Mouse (Mus musculus) small intestine, adult 2 months (tissue): Measurements from ENCODE around the gene Lin7b. TPM values are rescaled to one million over a fixed set of nuclear protein-coding genes. Genes with fewer than 3 reads are reported as not detected.

Experiments
- H3K27ac ChIP-seq: fragments of 200-500 bp; 2 replicates; pipeline ENCODE4 v1.5.1; 2012; ENCODE audit warnings: low read depth, low read length, control low read depth, inconsistent platforms; ENCODE audit not compliant: insufficient read depth
- H3K27me3 ChIP-seq: fragments of 200-500 bp; 2 replicates; pipeline ENCODE4 v1.6.1; 2012; ENCODE audit warnings: mild to moderate bottlenecking, moderate library complexity, low read length, inconsistent platforms; ENCODE audit not compliant: control insufficient read depth, insufficient read depth
- H3K36me3 ChIP-seq: fragments of 200-500 bp; 2 replicates; pipeline ENCODE4 v1.6.1; 2012; ENCODE audit warnings: mild to moderate bottlenecking, low read length, control low read depth, inconsistent platforms; ENCODE audit not compliant: control insufficient read depth, insufficient read depth
- H3K4me1 ChIP-seq: fragments of 200-500 bp; 2 replicates; pipeline ENCODE4 v1.6.1; 2012; ENCODE audit warnings: low read length, inconsistent platforms, mixed read lengths; ENCODE audit not compliant: control insufficient read depth, insufficient read depth, insufficient read length
- H3K4me3 ChIP-seq: fragments of 200-500 bp; 2 replicates; pipeline ENCODE4 v1.5.1; 2012; ENCODE audit warnings: low read depth, mild to moderate bottlenecking, control low read depth, inconsistent platforms, low read length, moderate library complexity
- CTCF ChIP-seq: fragments of 200-500 bp; IDR thresholded peaks from 2 replicates; pipeline ENCODE4 v1.5.1; 2012; ENCODE audit warnings: low read depth, mild to moderate bottlenecking, control low read depth, inconsistent platforms, low read length, moderate library complexity, mixed read lengths; ENCODE audit not compliant: insufficient replicate concordance, insufficient read length; ENCODE audit errors: extremely low read depth
- POLR2A ChIP-seq: fragments of 200-500 bp; IDR thresholded peaks from 2 replicates; pipeline ENCODE4 v1.6.1; 2012; ENCODE audit warnings: low read depth, mild to moderate bottlenecking, control low read depth, inconsistent platforms, low read length, moderate library complexity
- WGBS: fragments of 180-500 bp; shearing (Covaris S2); methylation state at CpG from one replicate; pipeline ENCODE4 v1.1.7; 2018; 5-methylcytosine and 5-hydroxymethylcytosine counted together
- polyA plus RNA-seq: library from polyadenylated mRNA; depleted of rRNA; stranded (reverse); fragments of >200 nt; gene quantifications from 2 replicates; pipeline ENCODE4 v1.2.3, GENCODE M21; 2012; rRNA removed

Lin7b gene
- polyA plus RNA-seq = 2.9 and 4.0 TPM in 2 replicates

GRCm38 (mm10) chr7:45370475-45371311 is at the start of gene Lin7b:
Lin7b (minus strand) TSS chr7:45370583.
- WGBS = 8% methylated on average over 28 of the region's 28 CpGs
- H3K27ac ChIP-seq = no peak within 1 kb of the TSS
- peaks cover 23% of the 10 kb centered on the region for H3K27me3 ChIP-seq
- TF ChIP-seq CTCF = peak; percentile 20; the same call in 1 of the 2 replicates
- TF ChIP-seq POLR2A = no peak
- H3K4me3 ChIP-seq = peak within 1 kb of the TSS; percentile 57
- peaks cover 23% of the 10 kb centered on the region for H3K4me1 ChIP-seq
- peaks cover 8% of the 10 kb centered on the region for H3K36me3 ChIP-seq

GRCm38 (mm10) chr7:45417962-45418492 is 47.6 kb upstream of the Lin7b start:
- Histone ChIP-seq H3K4me3 (no peak overlapping the region), H3K36me3 (peaks cover 21% of the 10 kb centered on the region), H3K27ac (no peak overlapping the region), H3K4me1 (peaks cover 9% of the 10 kb centered on the region), H3K27me3 (peaks cover 55% of the 10 kb centered on the region)
- 12% methylated on average over 13 of the region's 13 CpGs for WGBS
- TF ChIP-seq POLR2A (no peak), CTCF (no peak)

- TF ChIP-seq CTCF (no peak), POLR2A (no peak)
- peaks cover 66% of the 10 kb centered on the region for H3K27me3 ChIP-seq
- peaks cover 9% of the 10 kb centered on the region for H3K4me1 ChIP-seq
- H3K27ac ChIP-seq = no peak overlapping the region
- H3K36me3 ChIP-seq = peaks cover 1% of the 10 kb centered on the region; the same call in 1 of the 2 replicates
- no peak overlapping the region for H3K4me3 ChIP-seq
- WGBS = 19% methylated on average over 37 of the region's 37 CpGs
Observed at GRCm38 (mm10) chr7:45415636-45416035, 45.3 kb upstream of the Lin7b start.

GRCm38 (mm10) chr7:45414740-45415224 is 44.4 kb upstream of the Lin7b start:
- no peak for TF ChIP-seq POLR2A
- TF ChIP-seq CTCF = no peak
- Histone ChIP-seq H3K27me3 (peaks cover 62% of the 10 kb centered on the region), H3K27ac (no peak overlapping the region), H3K4me1 (peaks cover 6% of the 10 kb centered on the region), H3K4me3 (no peak overlapping the region), H3K36me3 (no peaks in the 10 kb centered on the region)
- 46% methylated on average over 12 of the region's 12 CpGs for WGBS

- peak overlapping the region; percentile 55 for H3K4me3 ChIP-seq
- no peak overlapping the region for H3K27ac ChIP-seq
- TF ChIP-seq CTCF (no peak), POLR2A (no peak)
- H3K27me3 ChIP-seq = peaks cover 56% of the 10 kb centered on the region
- no peaks in the 10 kb centered on the region for H3K36me3 ChIP-seq
- WGBS = 3% methylated on average over 27 of the region's 27 CpGs
- H3K4me1 ChIP-seq = peaks cover 6% of the 10 kb centered on the region
Observed at GRCm38 (mm10) chr7:45413864-45414739, 43.7 kb upstream of the Lin7b start.

GRCm38 (mm10) chr7:45413113-45413863 is 42.9 kb upstream of the Lin7b start, which contains the start of gene Ntf5:
Ntf5 (plus strand) TSS chr7:45413695.
- TF ChIP-seq POLR2A (no peak), CTCF (no peak)
- Histone ChIP-seq H3K27me3 (peaks cover 62% of the 10 kb centered on the region), H3K36me3 (no peaks in the 10 kb centered on the region), H3K27ac (no peak within 1 kb of the TSS), H3K4me3 (peak within 1 kb of the TSS; percentile 55), H3K4me1 (peaks cover 6% of the 10 kb centered on the region)
- WGBS = 3% methylated on average over 45 of the region's 45 CpGs
